Mouse (Mus musculus): ENCODE results near the gene Mtus2. TPM values are rescaled to one million over a fixed set of nuclear protein-coding genes. Genes with fewer than 3 reads are reported as not detected.

Gene Mtus2
- polyA plus RNA-seq (2014; fragmentation: Nextera tagmentation; extraction: Ambion mirVana): 84.3 and 93.6 TPM in 2 replicates

DNA sequence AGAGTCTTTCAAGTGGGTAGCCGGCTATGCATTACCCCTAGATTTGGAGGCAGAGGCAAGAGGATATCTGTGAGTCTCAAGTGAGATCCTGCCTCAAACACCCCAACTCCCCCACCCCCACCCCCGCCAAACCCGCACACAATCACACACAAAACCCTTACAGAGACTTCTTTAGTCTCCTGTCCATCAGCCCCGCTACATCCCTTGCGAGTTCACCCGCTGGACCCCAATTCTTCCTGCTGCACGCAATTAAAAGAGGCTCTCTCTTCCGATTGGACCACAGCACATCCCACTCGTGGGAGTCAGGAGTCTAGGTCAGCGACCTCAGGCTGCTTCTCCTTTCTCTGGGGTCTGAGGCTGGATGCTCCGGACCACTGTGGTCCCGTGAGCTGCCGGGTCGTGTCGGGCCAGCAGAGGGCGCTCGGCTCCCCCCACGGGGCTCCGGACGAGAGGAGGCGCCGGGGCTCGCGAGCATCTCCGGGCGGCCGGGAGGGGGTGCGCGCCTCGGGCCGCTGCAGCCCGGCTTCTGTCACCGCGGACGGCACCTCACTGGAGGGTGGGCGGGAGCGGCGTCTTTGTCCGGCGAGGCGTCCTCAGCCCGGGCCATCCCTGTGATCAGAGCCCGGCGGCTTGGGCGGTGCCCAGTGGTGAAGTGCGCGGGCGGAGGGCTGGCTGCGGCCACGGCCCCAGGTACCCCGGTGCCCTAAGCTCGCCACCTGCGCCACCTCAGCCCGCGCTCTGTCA lies at the start of gene Mtus2:
Mtus2 (plus strand) TSS at position 500 of the 744 bp plus-strand sequence.
- peak; percentile 61 for ATAC-seq (replicated peaks; ENCODE audit: insufficient number of reproducible peaks, low FRiP score, low TSS enrichment)
- peak within 1 kb of the TSS; percentile 65 for H3K9ac ChIP-seq (ENCODE audit: low read depth, low read length)
- peaks cover 14% of the 10 kb centered on the region; the same call in 1 of the 2 replicates for H3K4me1 ChIP-seq (ENCODE audit: control insufficient read depth, insufficient read depth, low read length)
- H3K9me3 ChIP-seq (replicated peaks; ENCODE audit: control insufficient read depth, low read length): no peaks in the 10 kb centered on the region
- H3K36me3 ChIP-seq (ENCODE audit: control insufficient read depth, insufficient read depth, low read length): no peaks in the 10 kb centered on the region
- peak within 1 kb of the TSS; percentile 62 for H3K4me3 ChIP-seq (ENCODE audit: low read depth, low read length)
- peak within 1 kb of the TSS; percentile 98 for H3K4me2 ChIP-seq
- H3K27me3 ChIP-seq (ENCODE audit: control insufficient read depth, insufficient read depth, low read length): peaks cover 31% of the 10 kb centered on the region
- H3K27ac ChIP-seq (ENCODE audit: low read depth, low read length): no peak within 1 kb of the TSS
- WGBS (ENCODE audit: insufficient replicate concordance): under 1% methylated on average over 54 of the region's 55 CpGs

GRCm38 (mm10) chr5:147907851-147908250 lies 49.3 kb upstream of the Mtus2 start:
- ATAC-seq (replicated peaks; ENCODE audit: insufficient number of reproducible peaks, low FRiP score, low TSS enrichment): no peak
- Histone ChIP-seq H3K9ac (ENCODE audit: low read depth, low read length) (no peak overlapping the region), H3K27ac (ENCODE audit: low read depth, low read length) (no peak overlapping the region), H3K4me2 (no peak overlapping the region), H3K36me3 (ENCODE audit: control insufficient read depth, insufficient read depth, low read length) (no peaks in the 10 kb centered on the region), H3K27me3 (ENCODE audit: control insufficient read depth, insufficient read depth, low read length) (no peaks in the 10 kb centered on the region), H3K4me3 (ENCODE audit: low read depth, low read length) (no peak overlapping the region), H3K4me1 (ENCODE audit: control insufficient read depth, insufficient read depth, low read length) (no peaks in the 10 kb centered on the region), H3K9me3 (replicated peaks; ENCODE audit: control insufficient read depth, low read length) (peaks cover 4% of the 10 kb centered on the region; the same call in 1 of the 2 replicates)
- 83% methylated on average over 8 of the region's 8 CpGs for WGBS (ENCODE audit: insufficient replicate concordance)

DNA sequence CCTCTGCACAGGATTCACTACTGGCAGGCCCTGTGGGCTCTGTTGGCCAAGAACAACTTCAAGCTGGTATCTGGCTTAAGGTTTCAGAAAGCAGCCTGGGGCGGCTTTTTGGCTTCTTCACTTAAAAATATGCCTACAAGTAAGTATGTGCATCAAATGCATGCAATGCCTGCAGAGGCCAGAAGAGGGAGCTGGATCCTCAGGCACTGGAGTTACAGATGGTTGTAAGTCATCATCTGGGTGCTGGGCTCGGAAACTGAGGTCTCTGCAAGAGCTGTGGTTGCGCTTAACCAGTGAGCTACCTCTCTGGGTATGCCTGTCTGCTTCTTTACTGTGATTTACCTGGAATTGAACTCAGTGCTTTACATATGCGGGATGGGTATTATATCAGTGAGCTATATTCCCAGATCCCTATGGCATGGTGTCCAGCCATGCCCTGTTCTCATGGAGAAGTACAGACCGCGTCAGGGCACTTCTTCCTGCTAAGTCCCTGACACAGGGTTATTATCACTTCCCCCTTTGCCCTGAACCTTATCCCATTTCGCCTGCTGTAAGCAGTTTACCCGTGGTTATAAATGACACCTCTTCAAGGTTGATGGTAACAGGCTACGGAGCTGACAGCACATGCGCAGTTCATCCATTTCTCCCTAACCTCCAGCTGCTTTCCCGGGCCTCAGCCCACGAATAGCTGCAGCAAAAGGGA lies 46.2 kb upstream of the Mtus2 start:
- ATAC-seq (replicated peaks; ENCODE audit: insufficient number of reproducible peaks, low FRiP score, low TSS enrichment): no peak
- Histone ChIP-seq H3K4me2 (no peak overlapping the region), H3K9ac (ENCODE audit: low read depth, low read length) (no peak overlapping the region), H3K36me3 (ENCODE audit: control insufficient read depth, insufficient read depth, low read length) (no peaks in the 10 kb centered on the region), H3K4me3 (ENCODE audit: low read depth, low read length) (no peak overlapping the region), H3K27me3 (ENCODE audit: control insufficient read depth, insufficient read depth, low read length) (no peaks in the 10 kb centered on the region), H3K9me3 (replicated peaks; ENCODE audit: control insufficient read depth, low read length) (peaks cover 4% of the 10 kb centered on the region; the same call in 1 of the 2 replicates), H3K27ac (ENCODE audit: low read depth, low read length) (no peak overlapping the region), H3K4me1 (ENCODE audit: control insufficient read depth, insufficient read depth, low read length) (peaks cover 5% of the 10 kb centered on the region; the same call in 1 of the 2 replicates)
- 75% methylated on average over 12 of the region's 12 CpGs for WGBS (ENCODE audit: insufficient replicate concordance)

DNA sequence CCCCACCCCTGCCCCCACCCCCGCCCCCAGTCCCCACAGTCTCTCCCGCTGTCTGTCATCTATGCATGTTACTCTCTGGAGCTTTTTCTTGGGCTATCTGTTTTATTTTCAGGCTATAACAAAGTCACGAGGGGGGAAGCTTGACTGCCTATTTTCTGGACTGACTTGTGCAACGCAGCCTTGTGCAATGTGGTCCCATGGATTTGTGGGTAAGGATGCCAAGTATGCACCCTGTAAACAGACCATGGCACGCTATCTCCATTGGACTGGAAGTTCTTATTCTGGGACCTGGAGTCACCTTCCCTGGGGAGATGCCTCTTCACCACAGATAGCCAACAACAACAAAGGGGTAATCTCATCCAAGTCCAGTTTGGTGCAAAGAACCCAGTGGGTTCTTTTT lies 45.4 kb upstream of the Mtus2 start:
- H3K4me2 ChIP-seq: no peak overlapping the region
- ATAC-seq (replicated peaks; ENCODE audit: insufficient number of reproducible peaks, low FRiP score, low TSS enrichment): no peak
- WGBS (ENCODE audit: insufficient replicate concordance): 74% methylated on average over 5 of the region's 5 CpGs

GRCm38 (mm10) chr5:147913241-147913842 lies 43.8 kb upstream of the Mtus2 start:
- Histone ChIP-seq H3K27ac (ENCODE audit: low read depth, low read length) (no peak overlapping the region), H3K4me2 (peak overlapping the region; percentile 27)
- 31% methylated on average over 14 of the region's 14 CpGs for WGBS (ENCODE audit: insufficient replicate concordance)

More for the DNA sequence above, 45.4 kb upstream of the Mtus2 start:
- Histone ChIP-seq H3K36me3 (ENCODE audit: control insufficient read depth, insufficient read depth, low read length) (no peaks in the 10 kb centered on the region), H3K4me1 (ENCODE audit: control insufficient read depth, insufficient read depth, low read length) (peaks cover 5% of the 10 kb centered on the region; the same call in 1 of the 2 replicates), H3K27ac (ENCODE audit: low read depth, low read length) (no peak overlapping the region), H3K9ac (ENCODE audit: low read depth, low read length) (no peak overlapping the region), H3K27me3 (ENCODE audit: control insufficient read depth, insufficient read depth, low read length) (no peaks in the 10 kb centered on the region), H3K4me3 (ENCODE audit: low read depth, low read length) (no peak overlapping the region), H3K9me3 (replicated peaks; ENCODE audit: control insufficient read depth, low read length) (peaks cover 4% of the 10 kb centered on the region; the same call in 1 of the 2 replicates)

DNA sequence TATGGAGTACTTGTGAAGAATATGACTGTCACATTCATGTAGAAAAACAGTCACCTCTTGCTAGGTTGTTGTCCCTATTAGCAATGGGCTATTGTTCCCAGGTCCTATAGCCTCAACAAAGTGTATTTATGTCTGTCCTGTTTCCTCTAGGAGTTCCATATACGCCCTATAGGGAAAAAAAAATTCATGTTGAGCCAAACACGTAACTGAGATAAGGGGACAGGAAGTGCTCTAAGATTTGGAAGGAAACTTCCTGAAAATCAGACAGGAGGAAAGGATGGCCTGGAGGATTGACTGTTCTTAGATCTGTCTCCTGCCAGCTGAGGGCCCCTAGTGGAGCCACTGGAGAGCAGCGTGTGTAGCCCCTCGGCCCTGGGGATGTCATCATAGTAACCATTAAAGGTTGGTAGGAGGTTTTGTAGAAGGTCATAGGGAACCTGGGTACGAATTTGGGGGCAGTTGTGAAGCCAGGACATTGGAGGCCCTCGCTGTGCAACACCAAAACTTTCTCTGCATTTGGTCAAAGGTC lies 42.0 kb upstream of the Mtus2 start:
- Histone ChIP-seq H3K27ac (ENCODE audit: low read depth, low read length) (peak overlapping the region; percentile 35; the same call in 1 of the 2 replicates), H3K4me3 (ENCODE audit: low read depth, low read length) (no peak overlapping the region), H3K9me3 (replicated peaks; ENCODE audit: control insufficient read depth, low read length) (0 out of 2 replicates have a peak, but pooled peaks cover 2% of the 10 kb centered on the region), H3K27me3 (ENCODE audit: control insufficient read depth, insufficient read depth, low read length) (no peaks in the 10 kb centered on the region), H3K4me1 (ENCODE audit: control insufficient read depth, insufficient read depth, low read length) (peaks cover 5% of the 10 kb centered on the region), H3K9ac (ENCODE audit: low read depth, low read length) (no peak overlapping the region), H3K4me2 (no peak overlapping the region), H3K36me3 (ENCODE audit: control insufficient read depth, insufficient read depth, low read length) (no peaks in the 10 kb centered on the region)
- ATAC-seq (replicated peaks; ENCODE audit: insufficient number of reproducible peaks, low FRiP score, low TSS enrichment): no peak
- 45% methylated on average over 6 of the region's 6 CpGs for WGBS (ENCODE audit: insufficient replicate concordance)

More at GRCm38 (mm10) chr5:147913241-147913842, 43.8 kb upstream of the Mtus2 start:
- Histone ChIP-seq H3K9ac (ENCODE audit: low read depth, low read length) (no peak overlapping the region), H3K36me3 (ENCODE audit: control insufficient read depth, insufficient read depth, low read length) (no peaks in the 10 kb centered on the region), H3K27me3 (ENCODE audit: control insufficient read depth, insufficient read depth, low read length) (no peaks in the 10 kb centered on the region), H3K4me3 (ENCODE audit: low read depth, low read length) (no peak overlapping the region), H3K9me3 (replicated peaks; ENCODE audit: control insufficient read depth, low read length) (0 out of 2 replicates have a peak, but pooled peaks cover 2% of the 10 kb centered on the region), H3K4me1 (ENCODE audit: control insufficient read depth, insufficient read depth, low read length) (peaks cover 5% of the 10 kb centered on the region)
- no peak for ATAC-seq (replicated peaks; ENCODE audit: insufficient number of reproducible peaks, low FRiP score, low TSS enrichment)

DNA sequence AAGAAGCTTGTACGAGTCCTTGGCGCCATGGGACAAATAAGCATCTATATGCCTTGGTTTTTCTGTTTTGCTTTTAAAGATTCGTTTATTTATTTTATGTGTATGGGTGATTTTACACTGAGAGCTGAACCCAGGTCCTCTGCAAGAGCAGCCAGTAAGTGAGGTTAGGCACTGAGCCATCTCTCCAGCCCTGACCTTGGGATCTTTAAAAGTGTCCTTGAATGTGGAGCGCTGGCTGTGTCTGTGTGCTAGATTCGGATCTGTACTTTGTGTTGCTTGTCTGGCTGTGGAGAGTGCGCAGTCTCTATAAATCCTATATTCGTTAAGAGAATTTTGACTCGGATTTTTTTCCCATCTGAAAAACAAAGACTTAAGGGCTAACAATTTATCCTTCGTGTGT lies 40.9 kb upstream of the Mtus2 start:
- Histone ChIP-seq H3K9me3 (replicated peaks; ENCODE audit: control insufficient read depth, low read length) (no peaks in the 10 kb centered on the region), H3K27ac (ENCODE audit: low read depth, low read length) (no peak overlapping the region), H3K27me3 (ENCODE audit: control insufficient read depth, insufficient read depth, low read length) (no peaks in the 10 kb centered on the region), H3K4me1 (ENCODE audit: control insufficient read depth, insufficient read depth, low read length) (peaks cover 5% of the 10 kb centered on the region), H3K36me3 (ENCODE audit: control insufficient read depth, insufficient read depth, low read length) (no peaks in the 10 kb centered on the region), H3K4me2 (no peak overlapping the region), H3K9ac (ENCODE audit: low read depth, low read length) (no peak overlapping the region), H3K4me3 (ENCODE audit: low read depth, low read length) (no peak overlapping the region)
- ATAC-seq (replicated peaks; ENCODE audit: insufficient number of reproducible peaks, low FRiP score, low TSS enrichment): no peak
- WGBS (ENCODE audit: insufficient replicate concordance): 79% methylated on average over 9 of the region's 9 CpGs

Measured in heart, embryonic 11.5 days (tissue).